Mouse (Mus musculus): ENCODE results near the gene Urm1. TPM values are rescaled to one million over a fixed set of nuclear protein-coding genes. Genes with fewer than 3 reads are reported as not detected.

The Urm1 gene
- polyA plus RNA-seq, 1 experiment from 2014 or later, result 21.5 TPM

GRCm38 (mm10) chr2:29855585-29856210 is 35.8 kb downstream of the Urm1 start:
- ATAC-seq (ENCODE audit: low FRiP score) (peak; percentile 48), DNase-seq (ENCODE audit: low spot score, missing footprints) (peak; percentile 91)
- Histone ChIP-seq H3K36me3 (ENCODE audit: control insufficient read depth, insufficient read depth, low read length) (no peaks in the 10 kb centered on the region), H3K4me1 (ENCODE audit: control insufficient read depth, insufficient read depth, low read length) (peaks cover 68% of the 10 kb centered on the region), H3K4me2 (no peak overlapping the region), H3K27me3 (ENCODE audit: control insufficient read depth, insufficient read depth, low read length) (no peaks in the 10 kb centered on the region), H3K4me3 (ENCODE audit: low read depth, low read length) (no peak overlapping the region), H3K9ac (ENCODE audit: low read length) (peak overlapping the region; percentile 62), H3K27ac (ENCODE audit: low read depth, low read length) (peak overlapping the region; percentile 90), H3K9me3 (ENCODE audit: control insufficient read depth, low read length) (no peaks in the 10 kb centered on the region)
- WGBS, result 45% methylated on average over 10 of the region's 10 CpGs

DNA sequence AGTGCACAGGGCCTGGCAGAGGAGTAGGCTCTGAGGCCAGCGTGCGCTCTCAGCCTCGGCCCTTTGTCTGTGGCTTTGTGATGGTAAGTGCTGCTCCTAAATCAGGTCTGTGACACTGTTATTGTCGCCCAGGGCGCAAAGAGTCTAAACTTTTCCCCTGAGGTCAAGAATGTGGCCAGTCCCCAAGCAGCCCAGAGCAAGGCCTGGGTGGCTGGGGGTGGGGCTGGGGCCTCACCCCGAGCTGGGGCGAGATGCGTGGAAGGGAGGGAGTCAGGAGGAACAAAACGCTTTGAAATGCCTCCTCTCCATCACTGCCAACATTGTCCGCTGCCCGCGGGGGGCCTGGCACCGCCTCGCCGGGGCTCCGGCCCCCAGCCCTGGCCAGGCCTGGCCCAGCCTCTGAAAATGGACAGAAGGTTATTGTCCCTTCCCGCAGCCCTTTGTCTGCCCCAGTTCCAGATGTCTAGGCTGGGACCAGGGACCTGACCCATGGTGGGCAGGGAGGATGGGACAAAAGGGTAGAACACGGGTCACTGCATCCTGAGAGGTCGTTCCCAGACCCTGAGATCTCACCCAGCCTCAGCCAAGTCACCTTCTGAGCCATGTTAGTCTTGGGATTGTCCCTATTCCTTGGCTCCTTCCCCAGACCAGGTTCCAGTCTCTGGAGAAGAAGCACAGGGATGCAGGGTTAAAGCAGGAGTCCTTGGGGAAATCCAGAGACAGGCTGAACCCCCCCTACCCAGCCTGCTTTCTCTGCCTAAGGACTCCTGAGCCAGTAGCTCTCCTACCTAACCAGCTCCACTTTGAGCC is 36.8 kb downstream of the Urm1 start:
- no peak overlapping the region for H3K4me3 ChIP-seq (ENCODE audit: low read depth, low read length)
- 3% methylated on average over 19 of the region's 19 CpGs for WGBS
- H3K27me3 ChIP-seq (ENCODE audit: control insufficient read depth, insufficient read depth, low read length), result no peaks in the 10 kb centered on the region
- ATAC-seq (ENCODE audit: low FRiP score), result peak; percentile 29
- no peaks in the 10 kb centered on the region for H3K9me3 ChIP-seq (ENCODE audit: control insufficient read depth, low read length)
- peak overlapping the region; percentile 62 for H3K9ac ChIP-seq (ENCODE audit: low read length)
- H3K4me2 ChIP-seq, result peak overlapping the region; percentile 24; the same call in 1 of the 2 replicates
- peak overlapping the region; percentile 90 for H3K27ac ChIP-seq (ENCODE audit: low read depth, low read length)
- no peaks in the 10 kb centered on the region for H3K36me3 ChIP-seq (ENCODE audit: control insufficient read depth, insufficient read depth, low read length)
- peak; percentile 92 for DNase-seq (ENCODE audit: low spot score, missing footprints)
- peaks cover 68% of the 10 kb centered on the region for H3K4me1 ChIP-seq (ENCODE audit: control insufficient read depth, insufficient read depth, low read length)

GRCm38 (mm10) chr2:29857341-29857740 is 37.5 kb downstream of the Urm1 start:
- Histone ChIP-seq H3K4me3 (ENCODE audit: low read depth, low read length) (no peak overlapping the region), H3K27me3 (ENCODE audit: control insufficient read depth, insufficient read depth, low read length) (no peaks in the 10 kb centered on the region), H3K4me1 (ENCODE audit: control insufficient read depth, insufficient read depth, low read length) (peaks cover 67% of the 10 kb centered on the region), H3K27ac (ENCODE audit: low read depth, low read length) (peak overlapping the region; percentile 90), H3K4me2 (no peak overlapping the region), H3K9ac (ENCODE audit: low read length) (peak overlapping the region; percentile 62), H3K36me3 (ENCODE audit: control insufficient read depth, insufficient read depth, low read length) (no peaks in the 10 kb centered on the region), H3K9me3 (ENCODE audit: control insufficient read depth, low read length) (no peaks in the 10 kb centered on the region)
- 36% methylated on average over 2 of the region's 2 CpGs for WGBS
- DNase-seq (ENCODE audit: low spot score, missing footprints) (peak; percentile 85), ATAC-seq (ENCODE audit: low FRiP score) (no peak)

DNA sequence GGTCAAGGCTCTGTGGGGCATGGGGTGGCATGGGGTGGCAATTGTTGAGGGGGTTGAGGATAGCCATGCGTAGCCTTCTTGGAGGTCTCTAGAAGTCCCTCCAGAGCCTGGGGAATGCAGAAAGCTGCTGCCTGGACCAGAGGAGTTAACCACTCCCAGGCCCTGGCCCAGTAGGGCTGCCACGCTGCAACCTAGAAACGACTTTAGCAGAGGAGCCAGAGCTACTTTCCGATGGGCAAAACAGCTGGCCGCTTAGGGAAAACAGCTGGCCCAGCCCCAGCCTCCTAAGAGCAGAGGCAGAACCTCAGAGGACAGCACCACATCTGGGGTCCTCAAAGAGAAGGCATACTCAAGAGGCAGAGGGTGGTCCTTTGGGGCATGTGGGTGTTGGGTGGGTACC is 38.1 kb downstream of the Urm1 start:
- no peak overlapping the region for H3K4me3 ChIP-seq (ENCODE audit: low read depth, low read length)
- ATAC-seq (ENCODE audit: low FRiP score) (no peak), DNase-seq (ENCODE audit: low spot score, missing footprints) (peak; percentile 80)
- H3K27ac ChIP-seq (ENCODE audit: low read depth, low read length), result no peak overlapping the region
- WGBS, result 73% methylated on average over 5 of the region's 5 CpGs
- H3K36me3 ChIP-seq (ENCODE audit: control insufficient read depth, insufficient read depth, low read length), result no peaks in the 10 kb centered on the region
- H3K27me3 ChIP-seq (ENCODE audit: control insufficient read depth, insufficient read depth, low read length), result no peaks in the 10 kb centered on the region
- peaks cover 60% of the 10 kb centered on the region for H3K4me1 ChIP-seq (ENCODE audit: control insufficient read depth, insufficient read depth, low read length)
- no peaks in the 10 kb centered on the region for H3K9me3 ChIP-seq (ENCODE audit: control insufficient read depth, low read length)
- no peak overlapping the region for H3K4me2 ChIP-seq
- no peak overlapping the region for H3K9ac ChIP-seq (ENCODE audit: low read length)

DNA sequence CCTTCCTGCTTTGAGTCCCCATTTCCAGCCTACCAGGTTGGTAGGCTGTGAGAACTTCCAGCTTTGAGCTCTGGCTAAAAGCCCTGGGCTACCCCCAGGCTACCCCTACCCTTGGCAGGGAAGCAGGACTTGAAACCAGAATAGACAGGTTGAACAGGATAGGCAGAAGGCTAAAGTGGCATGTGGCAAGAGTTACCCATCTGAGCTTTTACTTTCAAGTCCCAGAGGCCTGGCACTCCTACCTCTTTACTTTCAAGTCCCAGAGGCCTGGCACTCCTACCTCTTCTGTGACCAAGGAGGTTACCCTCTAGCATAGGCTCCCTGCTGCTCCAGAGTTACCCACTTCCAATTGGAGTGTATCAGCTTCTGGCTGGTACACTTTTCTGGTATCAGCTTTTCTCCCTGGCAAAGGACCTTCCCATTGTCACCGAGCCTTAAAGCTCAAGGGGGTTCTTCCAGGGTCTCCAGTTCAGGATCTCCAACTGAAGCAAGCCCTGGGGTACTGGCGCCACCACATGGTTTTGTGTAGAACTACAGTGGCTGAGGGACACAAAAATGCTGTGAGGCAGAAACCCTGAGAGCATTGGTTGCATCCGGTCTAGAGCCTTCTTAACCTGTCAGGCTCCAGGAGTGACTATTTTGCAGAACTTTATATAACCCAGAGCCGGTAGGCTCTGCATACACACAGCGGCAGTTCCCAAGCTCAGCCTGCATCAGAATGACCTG is 39.0 kb downstream of the Urm1 start:
- no peaks in the 10 kb centered on the region for H3K9me3 ChIP-seq (ENCODE audit: control insufficient read depth, low read length)
- ATAC-seq (ENCODE audit: low FRiP score) (peak; percentile 30; the same call in 1 of the 2 replicates), DNase-seq (ENCODE audit: low spot score, missing footprints) (peak; percentile 98)
- H3K27ac ChIP-seq (ENCODE audit: low read depth, low read length), result no peak overlapping the region; the same call in 1 of the 2 replicates
- 11% methylated on average over 5 of the region's 5 CpGs for WGBS
- no peak overlapping the region for H3K4me2 ChIP-seq
- H3K4me1 ChIP-seq (ENCODE audit: control insufficient read depth, insufficient read depth, low read length), result peaks cover 51% of the 10 kb centered on the region
- H3K36me3 ChIP-seq (ENCODE audit: control insufficient read depth, insufficient read depth, low read length), result no peaks in the 10 kb centered on the region
- H3K4me3 ChIP-seq (ENCODE audit: low read depth, low read length), result no peak overlapping the region
- H3K27me3 ChIP-seq (ENCODE audit: control insufficient read depth, insufficient read depth, low read length), result no peaks in the 10 kb centered on the region
- no peak overlapping the region for H3K9ac ChIP-seq (ENCODE audit: low read length)

GRCm38 (mm10) chr2:29865125-29865524 is 45.2 kb downstream of the Urm1 start:
- WGBS, result 81% methylated on average over 4 of the region's 4 CpGs
- H3K4me3 ChIP-seq (ENCODE audit: low read depth, low read length), result no peak overlapping the region
- no peak for ATAC-seq (ENCODE audit: low FRiP score)
- no peaks in the 10 kb centered on the region for H3K9me3 ChIP-seq (ENCODE audit: control insufficient read depth, low read length)
- no peak overlapping the region for H3K4me2 ChIP-seq
- DNase-seq (ENCODE audit: low spot score, missing footprints), result peak; percentile 59
- no peak overlapping the region for H3K27ac ChIP-seq (ENCODE audit: low read depth, low read length)
- H3K9ac ChIP-seq (ENCODE audit: low read length), result no peak overlapping the region
- H3K27me3 ChIP-seq (ENCODE audit: control insufficient read depth, insufficient read depth, low read length), result no peaks in the 10 kb centered on the region
- peaks cover 10% of the 10 kb centered on the region for H3K4me1 ChIP-seq (ENCODE audit: control insufficient read depth, insufficient read depth, low read length)
- no peaks in the 10 kb centered on the region for H3K36me3 ChIP-seq (ENCODE audit: control insufficient read depth, insufficient read depth, low read length)

- Histone ChIP-seq H3K27me3 (ENCODE audit: control insufficient read depth, insufficient read depth, low read length) (no peaks in the 10 kb centered on the region), H3K27ac (ENCODE audit: low read depth, low read length) (peak within 1 kb of the TSS; percentile 48), H3K36me3 (ENCODE audit: control insufficient read depth, insufficient read depth, low read length) (0 out of 2 replicates have a peak, but pooled peaks cover 2% of the 10 kb centered on the region), H3K4me2 (peak within 1 kb of the TSS; percentile 92), H3K9ac (ENCODE audit: low read length) (peak within 1 kb of the TSS; percentile 70), H3K4me3 (ENCODE audit: low read depth, low read length) (peak within 1 kb of the TSS; percentile 49), H3K4me1 (ENCODE audit: control insufficient read depth, insufficient read depth, low read length) (peaks cover 14% of the 10 kb centered on the region), H3K9me3 (ENCODE audit: control insufficient read depth, low read length) (no peaks in the 10 kb centered on the region)
- ATAC-seq (ENCODE audit: low FRiP score) (peak; percentile 93), DNase-seq (ENCODE audit: low spot score, missing footprints) (peak; percentile 99)
- WGBS, result under 1% methylated on average over 44 of the region's 44 CpGs
Observed at GRCm38 (mm10) chr2:29868949-29869645, 49.2 kb downstream of the Urm1 start, which contains the start of gene Cercam. Gene Cercam (plus strand): TSS chr2:29869164.

DNA sequence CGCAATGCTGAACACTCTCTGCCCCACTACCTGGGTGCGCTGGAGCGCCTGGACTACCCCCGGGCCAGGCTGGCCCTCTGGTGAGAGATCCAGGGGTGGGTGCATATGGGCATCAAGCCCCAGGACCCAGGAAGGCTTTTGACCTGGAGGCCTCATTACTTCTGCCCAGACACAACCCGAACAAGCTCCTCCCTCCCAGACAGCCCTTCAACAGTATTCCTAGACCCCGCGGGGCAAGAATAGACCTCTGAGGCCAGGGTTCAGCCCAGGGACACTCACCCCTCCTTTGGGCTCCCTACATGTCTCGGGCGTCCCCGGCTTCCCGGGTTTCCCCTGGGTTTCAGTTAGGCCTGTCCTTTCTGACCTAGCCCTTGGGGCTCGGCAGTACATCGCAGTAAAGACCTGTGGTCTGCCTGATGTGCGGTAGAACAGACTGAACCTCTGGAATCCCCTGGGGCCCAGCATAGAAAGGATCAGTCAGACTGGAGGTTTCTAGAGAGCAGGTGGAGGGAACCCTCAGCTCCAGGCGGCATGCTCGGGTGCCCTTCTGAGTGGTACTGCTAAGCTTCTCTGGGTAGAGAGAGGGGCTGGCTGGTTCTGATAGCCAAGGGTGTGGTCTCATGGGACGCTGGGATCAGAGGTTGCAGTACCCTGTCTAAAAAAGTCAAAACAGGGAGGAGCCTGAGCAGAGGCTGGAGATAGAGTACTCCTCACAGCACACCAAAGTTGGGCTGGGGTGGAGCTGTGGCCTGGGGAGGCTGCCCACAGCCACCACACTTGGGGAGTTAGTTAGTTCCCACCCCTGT is 50.0 kb downstream of the Urm1 start:
- 1% methylated on average over 17 of the region's 17 CpGs for WGBS
- ATAC-seq (ENCODE audit: low FRiP score), result peak; percentile 20
- DNase-seq (ENCODE audit: low spot score, missing footprints), result no peak
- H3K4me2 ChIP-seq, result peak overlapping the region; percentile 92
- H3K4me3 ChIP-seq (ENCODE audit: low read depth, low read length), result peak overlapping the region; percentile 49
- no peaks in the 10 kb centered on the region for H3K27me3 ChIP-seq (ENCODE audit: control insufficient read depth, insufficient read depth, low read length)
- H3K9me3 ChIP-seq (ENCODE audit: control insufficient read depth, low read length), result no peaks in the 10 kb centered on the region
- peaks cover 14% of the 10 kb centered on the region for H3K4me1 ChIP-seq (ENCODE audit: control insufficient read depth, insufficient read depth, low read length)
- H3K36me3 ChIP-seq (ENCODE audit: control insufficient read depth, insufficient read depth, low read length), result 0 out of 2 replicates have a peak, but pooled peaks cover 2% of the 10 kb centered on the region
- peak overlapping the region; percentile 48 for H3K27ac ChIP-seq (ENCODE audit: low read depth, low read length)
- peak overlapping the region; percentile 70 for H3K9ac ChIP-seq (ENCODE audit: low read length)
